Mouse (Mus musculus) liver, adult (tissue): ENCODE measurements around the gene Ganab.

Experiments
- GATA4 ChIP-seq: IDR thresholded peaks from 2 replicates; pipeline ENCODE4 v1.6.1; 2014; ENCODE audit warnings: mild to moderate bottlenecking, low read length; ENCODE audit not compliant: insufficient replicate concordance

The Ganab gene

GRCm38 (mm10) chr19:8942276-8942964 lies 44.5 kb downstream of the Ganab start:
- TF ChIP-seq GATA4 = no peak

- TF ChIP-seq GATA4 = no peak
These were observed 45.2 kb downstream of the Ganab start for GRCm38 (mm10) chr19:8943047-8943446.

- TF ChIP-seq GATA4 = no peak
These were observed 46.2 kb downstream of the Ganab start for GRCm38 (mm10) chr19:8944062-8944461.

- no peak for TF ChIP-seq GATA4
These were observed 46.9 kb downstream of the Ganab start for GRCm38 (mm10) chr19:8944750-8945149.

- TF ChIP-seq GATA4 = no peak
These were observed 47.4 kb downstream of the Ganab start for GRCm38 (mm10) chr19:8945251-8945650.

- no peak for TF ChIP-seq GATA4
These were observed 49.1 kb downstream of the Ganab start for GRCm38 (mm10) chr19:8946929-8947328.

- TF ChIP-seq GATA4 = no peak
These were observed 52.3 kb downstream of the Ganab start for GRCm38 (mm10) chr19:8950190-8950589.

GRCm38 (mm10) chr19:8952241-8952640 lies 54.4 kb downstream of the Ganab start:
- TF ChIP-seq GATA4 = no peak

- TF ChIP-seq GATA4 = no peak
These were observed 55.5 kb downstream of the Ganab start, which contains the start of gene Tut1 for GRCm38 (mm10) chr19:8953135-8954039. TSS of gene Tut1 (plus strand) at chr19:8953847.

- no peak for TF ChIP-seq GATA4
These were observed 56.3 kb downstream of the Ganab start for GRCm38 (mm10) chr19:8954171-8954570.

GRCm38 (mm10) chr19:8962256-8962655 lies 64.4 kb downstream of the Ganab start:
- no peak for TF ChIP-seq GATA4

GRCm38 (mm10) chr19:8965075-8965474 lies 67.2 kb downstream of the Ganab start:
- TF ChIP-seq GATA4 = no peak

GRCm38 (mm10) chr19:8965771-8966170 lies 67.9 kb downstream of the Ganab start:
- TF ChIP-seq GATA4 = no peak

GRCm38 (mm10) chr19:8966198-8966589 lies 68.3 kb downstream of the Ganab start:
- no peak for TF ChIP-seq GATA4
